Mouse (Mus musculus) 416B (cell line): Measurements from ENCODE around the gene Igfbp1.
A peak's percentile ranks its signal among the peaks of the same experiment; 100 is the strongest.

ENCODE experiments used
- DNase-seq: peaks from one replicate; pipeline ENCODE4 v3.0.0; 2011; ENCODE audit warnings: low read depth

Gene Igfbp1

DNA sequence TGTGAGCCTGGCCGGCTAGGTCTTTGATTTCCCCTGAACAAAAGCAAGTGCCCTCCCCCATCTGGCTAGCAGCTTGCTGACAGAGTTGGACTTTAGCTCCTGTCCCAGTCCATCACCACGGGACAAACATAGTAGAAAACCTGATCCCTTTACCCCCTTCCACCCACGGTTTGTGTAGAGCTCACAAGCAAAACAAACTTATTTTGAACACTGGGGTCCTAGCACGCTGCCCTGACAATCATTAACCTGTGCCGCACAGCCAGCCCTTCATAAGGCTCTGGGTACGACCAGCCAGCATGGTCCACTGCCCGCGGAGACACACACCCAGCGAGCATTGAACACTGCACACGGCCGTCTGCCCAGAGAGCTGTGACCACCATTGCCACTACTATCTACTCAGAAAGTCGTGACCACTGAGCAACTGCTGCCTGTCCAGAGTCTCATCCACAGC is at the start of gene Igfbp1:
TSS of gene Igfbp1 (plus strand) at position 292 of the 451 bp plus-strand sequence.
- no peak for DNase-seq

DNA sequence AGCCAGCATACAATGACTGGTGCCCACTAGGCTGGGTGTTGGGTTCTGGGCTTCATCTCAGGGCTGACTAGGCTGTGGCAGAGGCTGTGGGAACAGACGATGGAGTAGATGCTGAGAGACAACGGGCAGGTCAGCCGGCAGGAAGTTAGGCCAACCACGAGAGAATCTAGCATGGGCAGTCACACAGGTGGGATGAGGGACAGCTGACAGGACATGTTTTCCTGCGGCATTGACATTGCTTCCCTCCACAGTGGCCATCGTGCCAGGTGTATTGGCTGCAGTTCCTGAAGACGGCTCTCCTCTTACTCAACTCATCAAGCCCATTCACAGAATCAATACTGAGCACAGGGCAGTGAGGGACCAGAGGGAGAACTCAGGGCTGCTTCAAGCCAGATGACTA is 49.6 kb upstream of the Igfbp1 start:
- DNase-seq = no peak

DNA sequence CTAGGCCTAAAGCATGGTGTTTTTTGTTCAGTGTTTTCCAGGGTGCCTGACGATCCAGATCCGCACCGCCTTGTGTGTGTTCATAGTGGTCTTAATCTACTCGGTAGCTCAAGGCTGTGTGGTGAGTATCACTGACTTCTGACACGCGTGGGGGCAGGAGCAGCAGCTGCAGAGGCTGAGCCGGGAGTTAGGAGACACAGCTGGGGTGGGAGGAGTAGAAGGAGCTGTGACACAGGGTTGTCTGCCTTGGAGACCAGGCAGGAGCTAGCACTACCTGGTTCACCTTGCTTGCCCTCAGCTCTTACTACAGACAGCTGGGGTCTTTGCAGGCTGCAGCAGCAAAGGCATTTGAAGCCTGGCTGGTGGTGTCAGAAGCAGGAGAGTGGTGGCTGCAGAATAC is 48.1 kb upstream of the Igfbp1 start:
- DNase-seq = no peak

DNA sequence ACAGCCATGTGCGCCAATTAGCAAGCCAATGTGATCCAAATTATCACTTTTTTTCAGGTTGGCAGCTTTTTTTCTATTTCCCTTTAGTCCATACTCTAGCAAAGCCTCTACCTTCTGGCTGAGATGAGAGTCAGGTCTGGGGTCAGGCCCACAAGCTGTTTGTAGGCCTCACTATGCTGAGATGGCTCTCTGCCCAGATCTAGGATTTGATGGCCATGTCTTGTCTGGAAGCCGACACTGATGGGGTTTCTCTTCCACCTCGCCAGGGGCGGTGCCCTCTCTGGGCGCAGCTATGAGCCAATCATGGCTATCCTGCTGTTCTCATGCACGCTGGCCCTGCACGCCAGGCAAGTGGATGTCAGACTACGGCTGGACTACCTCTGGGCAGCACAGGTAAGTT is 47.1 kb upstream of the Igfbp1 start:
- DNase-seq = no peak

DNA sequence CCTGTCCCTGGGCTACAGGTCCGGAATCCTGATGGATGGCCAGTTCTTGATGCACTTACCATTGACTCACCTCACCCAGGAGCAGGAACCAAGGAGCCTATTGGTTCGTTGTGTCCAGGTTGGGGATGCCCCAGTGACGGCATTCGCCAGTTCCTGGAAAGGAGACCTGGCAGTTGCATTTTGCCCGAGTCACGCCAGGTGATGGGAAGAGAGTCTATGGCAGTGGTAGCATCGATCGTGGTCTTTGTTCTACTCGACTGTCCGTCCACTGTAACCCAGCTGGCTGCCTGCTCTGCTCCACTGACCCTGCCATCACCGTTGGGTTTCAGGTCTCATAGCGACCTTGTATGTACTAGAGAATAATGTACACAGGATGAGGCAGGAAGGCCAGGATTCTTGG is 45.2 kb upstream of the Igfbp1 start:
- no peak for DNase-seq

DNA sequence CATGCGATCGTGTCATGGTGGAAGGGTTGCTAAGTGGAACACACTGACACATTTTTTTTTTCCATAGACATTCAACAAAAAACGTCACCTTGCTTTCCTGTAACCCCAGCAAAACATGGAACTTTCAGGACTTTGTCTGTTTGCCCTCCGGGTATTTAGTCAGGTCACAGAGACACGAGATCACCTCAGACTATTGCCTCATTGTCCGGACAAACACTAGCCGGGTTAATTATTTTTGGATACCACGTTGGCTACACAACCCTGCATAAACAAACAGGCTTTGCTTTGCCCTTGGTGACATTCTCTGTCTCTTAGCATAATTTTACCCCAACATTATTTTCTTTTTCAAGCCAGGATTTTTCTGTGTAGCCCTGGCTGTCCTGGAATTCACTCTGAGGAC is 44.5 kb upstream of the Igfbp1 start:
- DNase-seq = no peak

DNA sequence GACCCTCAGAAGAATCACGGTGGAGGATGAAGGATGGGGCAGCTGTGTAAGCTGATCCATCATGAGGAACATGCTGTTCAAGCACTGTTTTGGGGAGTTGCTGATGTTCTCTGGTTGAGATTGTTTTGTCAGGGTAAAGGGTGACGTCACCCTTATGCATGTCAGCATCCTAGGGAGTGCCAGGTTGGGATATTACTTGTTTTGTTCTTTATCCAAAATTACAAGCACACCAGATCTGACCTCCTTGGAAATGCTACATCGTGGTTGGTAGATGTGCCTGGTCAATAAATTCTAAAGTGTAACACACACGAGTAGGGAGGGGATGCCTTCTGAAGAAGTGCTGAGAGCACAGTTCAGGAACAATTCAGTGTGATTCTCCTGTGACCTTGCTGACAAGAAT is 41.2 kb upstream of the Igfbp1 start:
- no peak for DNase-seq

DNA sequence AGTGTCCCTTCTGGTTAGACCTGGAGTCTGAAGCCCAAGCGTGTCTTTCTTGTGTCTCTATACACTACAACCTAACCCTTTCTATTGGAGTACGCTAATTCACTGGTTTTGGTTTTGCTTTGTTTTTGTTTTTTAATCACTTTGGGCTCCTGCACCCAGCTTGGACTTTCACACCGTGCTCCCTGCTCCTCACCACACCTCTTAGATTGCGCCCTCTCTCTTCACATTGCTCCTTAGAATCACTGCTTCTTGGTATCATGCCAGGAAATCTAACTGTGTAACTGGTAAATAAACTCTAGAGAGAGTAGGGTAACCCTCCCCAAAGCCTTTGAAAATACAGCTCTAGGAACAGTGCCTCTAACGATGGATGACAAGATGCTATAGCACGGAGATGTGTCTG is 39.4 kb upstream of the Igfbp1 start:
- DNase-seq = no peak

DNA sequence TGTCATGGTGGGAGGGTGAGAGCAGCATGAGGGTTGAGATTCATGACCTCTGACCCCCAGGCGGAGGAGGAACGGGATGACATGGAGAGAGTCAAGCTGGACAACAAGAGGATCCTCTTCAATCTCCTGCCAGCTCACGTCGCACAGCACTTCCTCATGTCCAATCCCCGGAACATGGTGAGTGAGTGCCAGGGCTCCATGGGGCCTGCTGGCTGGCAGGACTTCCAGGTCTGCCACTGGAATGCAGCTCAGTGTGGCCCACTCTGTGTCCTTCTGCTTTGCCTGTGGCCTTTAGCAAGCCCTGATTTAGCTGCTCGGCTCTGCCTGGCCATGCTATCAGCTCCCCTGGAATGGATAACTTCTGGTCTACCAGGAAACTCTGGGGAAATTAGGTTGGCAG is 37.4 kb upstream of the Igfbp1 start:
- no peak for DNase-seq

DNA sequence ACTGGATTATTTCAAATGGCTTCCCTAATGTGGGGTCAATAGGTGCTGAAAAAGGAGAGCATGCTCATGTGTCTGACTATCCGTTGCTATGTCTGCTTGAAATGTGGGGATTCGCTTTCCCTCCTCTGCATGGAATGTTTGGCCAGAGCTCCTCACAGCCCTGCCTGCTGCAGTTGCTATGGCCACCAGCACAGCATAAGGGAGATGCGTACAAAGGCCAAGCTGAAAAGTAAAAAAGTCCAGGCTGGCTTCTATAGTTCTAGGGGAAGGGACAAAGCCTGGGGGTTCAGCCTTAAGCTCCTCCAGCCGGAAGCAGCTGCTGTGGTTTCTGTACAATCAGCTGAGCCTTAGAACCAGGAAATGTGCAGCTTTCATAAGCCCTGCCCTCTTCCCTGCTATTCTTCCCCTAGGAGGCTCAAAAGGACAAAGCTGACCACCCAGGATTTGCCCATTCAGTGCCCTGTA is 36.9 kb upstream of the Igfbp1 start:
- DNase-seq = peak; percentile 11

DNA sequence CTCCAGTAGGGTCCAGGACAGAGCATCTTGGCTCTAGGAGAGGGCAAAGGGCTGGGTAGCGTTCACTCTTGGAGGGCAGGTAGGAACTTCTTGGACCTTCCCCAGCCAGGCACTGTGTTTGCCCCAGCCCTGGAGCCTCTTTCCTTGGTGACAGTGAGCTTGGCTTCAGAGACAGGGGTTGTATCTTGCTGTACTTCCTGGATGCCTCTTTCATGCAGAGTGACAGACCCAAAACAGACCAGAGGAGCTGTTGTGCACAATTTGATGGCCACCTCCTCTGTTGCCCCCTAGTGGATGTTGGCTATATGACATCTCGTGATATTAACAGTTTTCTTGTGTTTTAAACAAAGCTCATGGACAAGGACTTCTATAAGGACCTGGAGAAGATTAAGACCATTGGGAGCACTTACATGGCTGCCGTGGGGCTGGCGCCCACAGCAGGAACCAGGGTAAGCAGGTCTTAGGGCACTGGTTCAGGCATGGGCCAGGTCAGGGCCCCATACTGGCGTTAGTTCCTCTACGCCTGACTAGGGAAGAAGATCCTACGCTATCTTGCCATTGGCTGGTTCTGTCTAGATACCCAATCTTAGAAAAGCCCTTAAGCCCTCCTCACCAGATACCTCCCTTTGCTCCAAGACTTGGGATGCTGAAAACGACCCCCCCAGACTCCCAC is 35.9 kb upstream of the Igfbp1 start:
- peak; percentile 34 for DNase-seq

DNA sequence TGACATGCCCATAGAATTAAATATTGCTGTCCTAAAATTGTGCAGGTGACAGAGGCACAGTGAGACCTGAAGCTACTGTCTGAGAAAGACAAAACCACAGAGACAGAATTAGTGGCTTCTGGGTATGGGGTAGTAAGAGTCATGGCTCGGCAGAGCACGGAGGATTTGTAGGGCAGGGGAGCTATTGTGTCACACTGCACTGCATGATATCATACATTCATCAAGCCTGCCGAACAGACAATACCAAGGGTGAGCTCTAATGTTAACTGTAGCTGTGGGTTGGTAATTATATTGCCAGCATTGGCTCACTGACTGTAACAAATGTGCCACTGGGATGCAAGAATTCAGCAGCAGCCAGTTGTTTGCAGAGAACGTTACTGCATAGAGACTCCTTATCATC is 33.2 kb upstream of the Igfbp1 start:
- DNase-seq = no peak

DNA sequence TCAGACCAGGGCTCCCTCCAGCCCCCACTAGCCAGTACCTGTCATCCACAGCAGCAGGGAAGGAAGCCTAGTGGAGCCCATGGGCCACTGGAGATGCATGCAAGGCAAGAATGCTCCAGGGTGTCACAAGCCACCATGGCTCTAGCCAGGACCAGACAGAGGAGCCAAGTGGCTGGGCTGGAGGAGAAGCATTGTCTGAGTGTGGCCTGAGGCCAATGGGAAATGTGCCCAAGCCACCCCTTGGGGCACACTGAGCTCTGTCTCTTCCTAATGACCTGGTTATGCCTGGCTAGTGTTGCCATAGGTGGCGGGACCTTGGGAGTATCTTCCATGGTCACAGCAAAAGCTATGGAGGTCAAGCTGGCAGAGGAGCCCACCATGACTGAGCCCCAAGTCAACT is 27.9 kb upstream of the Igfbp1 start:
- no peak for DNase-seq

DNA sequence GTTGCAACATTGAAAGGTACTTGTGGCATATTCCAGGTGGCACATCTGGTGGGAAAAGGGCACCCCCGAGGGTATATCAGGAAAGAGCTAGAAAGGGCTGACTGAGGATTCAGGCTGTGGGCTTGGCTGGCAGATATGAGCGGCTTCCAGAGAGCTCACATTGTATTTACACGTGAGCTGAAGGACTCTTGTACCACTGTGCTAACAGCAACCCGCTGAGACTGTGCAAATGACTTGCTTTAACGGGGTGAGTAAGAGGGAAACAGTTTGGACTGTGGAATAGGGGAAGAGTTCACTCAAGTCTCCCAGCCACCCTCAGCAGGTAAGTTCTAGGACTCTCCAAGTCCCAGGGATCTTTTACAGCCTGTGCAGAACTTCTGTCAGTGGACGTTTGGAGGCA is 23.9 kb upstream of the Igfbp1 start:
- no peak for DNase-seq

DNA sequence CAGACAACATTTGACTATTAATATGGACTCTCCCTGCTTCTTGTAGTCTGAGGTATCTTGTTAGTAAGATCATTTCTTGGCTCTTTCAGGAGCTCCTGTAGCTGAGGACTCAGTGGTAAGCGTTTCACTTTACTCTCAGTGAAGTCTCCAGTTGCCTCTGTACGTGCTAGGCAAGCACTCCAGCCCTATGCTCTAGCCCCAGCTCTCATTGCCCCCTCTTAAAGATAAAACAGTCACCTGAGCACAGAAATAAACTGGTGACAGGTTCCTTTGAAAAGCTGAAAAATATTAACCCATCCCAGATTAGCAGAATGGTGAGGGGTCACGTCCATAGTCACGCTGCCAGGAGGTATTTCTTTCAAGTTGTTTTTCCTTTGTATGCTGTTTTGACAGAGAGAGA is 18.9 kb upstream of the Igfbp1 start:
- no peak for DNase-seq

DNA sequence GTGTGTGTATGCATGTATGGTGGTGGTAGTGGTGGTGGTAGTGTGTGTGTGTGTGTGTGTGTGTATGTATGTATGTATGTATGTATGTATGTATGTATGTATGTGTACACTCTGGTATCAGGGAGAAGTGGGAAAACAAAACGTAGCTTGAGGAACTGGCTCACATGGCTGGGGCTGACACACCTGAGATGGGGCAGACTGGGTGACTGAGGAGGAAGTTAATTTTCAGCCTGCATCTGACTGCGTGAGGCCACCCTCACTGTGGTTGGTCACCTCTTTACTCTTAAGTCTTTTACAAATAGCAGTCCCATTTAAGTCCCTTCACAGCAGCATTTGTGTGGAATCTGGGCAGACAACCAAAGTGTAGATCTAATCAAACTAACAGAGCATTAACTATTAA is 18.3 kb upstream of the Igfbp1 start:
- DNase-seq = no peak

DNA sequence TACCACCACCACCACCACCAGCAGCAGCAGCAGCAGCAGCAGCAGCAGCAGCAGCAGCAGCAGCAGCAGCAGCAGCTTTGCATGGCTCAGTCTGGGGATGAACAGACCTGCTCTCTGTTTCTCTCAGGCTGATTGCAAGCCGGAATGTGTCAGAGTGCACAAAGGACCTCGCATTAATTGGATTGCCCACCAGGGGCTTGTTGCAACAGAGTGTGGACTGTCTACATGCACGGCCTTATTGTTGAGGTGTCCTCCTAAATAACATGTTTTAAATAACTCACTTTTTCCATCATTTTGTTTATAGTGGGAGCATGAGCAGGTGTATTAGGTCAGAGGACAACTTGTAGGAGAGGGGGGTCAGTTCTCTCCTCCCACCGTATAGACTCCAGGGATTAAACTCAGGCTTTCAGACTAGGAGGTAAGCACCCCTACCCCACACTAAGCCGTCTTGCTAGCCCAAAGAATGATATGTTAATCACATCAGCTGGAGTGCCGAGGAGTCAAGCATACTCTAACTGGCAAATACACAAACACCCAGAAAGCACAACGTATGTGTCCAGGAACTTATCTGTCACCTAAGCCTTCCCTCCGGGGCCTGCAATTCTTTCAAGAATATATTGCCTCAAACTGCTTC is 15.1 kb upstream of the Igfbp1 start:
- DNase-seq = no peak

DNA sequence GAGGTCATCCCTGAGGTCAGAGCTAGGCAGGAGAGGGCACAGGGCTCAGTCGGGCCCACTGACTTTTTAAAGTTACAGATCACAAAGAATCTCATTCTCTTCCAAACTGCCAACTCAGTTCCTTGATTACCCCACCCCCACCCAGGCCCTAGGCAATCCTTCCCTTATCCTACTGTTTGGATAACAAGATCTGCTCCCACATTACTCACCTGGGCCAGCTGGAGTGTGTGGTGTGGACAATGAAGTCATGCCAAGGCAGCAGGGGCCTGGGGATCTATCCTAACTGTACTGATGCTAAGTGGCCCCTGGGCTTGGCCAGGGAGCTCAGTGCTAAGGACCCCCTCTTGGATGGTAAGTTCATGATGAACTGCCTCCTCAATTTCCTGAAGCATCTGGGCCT is 13.2 kb upstream of the Igfbp1 start:
- DNase-seq = no peak

DNA sequence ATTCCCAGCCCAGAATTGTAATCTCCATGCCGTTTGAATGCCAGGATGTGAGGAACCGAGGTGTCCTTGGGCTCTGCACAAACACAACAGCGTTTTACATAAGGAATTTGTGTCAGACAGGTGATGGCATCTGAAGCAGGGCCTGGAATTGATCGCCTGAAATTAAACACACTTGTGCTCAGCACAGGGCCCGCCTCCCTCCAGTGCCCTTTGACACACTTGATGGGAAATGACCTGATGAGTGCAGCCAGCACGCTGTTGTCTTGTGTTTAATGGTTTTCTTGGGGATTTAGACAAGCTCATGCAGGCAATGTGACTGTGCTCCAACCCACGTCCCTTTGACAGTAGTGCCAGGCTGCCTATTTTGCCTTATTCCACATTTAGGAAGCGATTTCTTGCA is 10.1 kb upstream of the Igfbp1 start:
- no peak for DNase-seq

DNA sequence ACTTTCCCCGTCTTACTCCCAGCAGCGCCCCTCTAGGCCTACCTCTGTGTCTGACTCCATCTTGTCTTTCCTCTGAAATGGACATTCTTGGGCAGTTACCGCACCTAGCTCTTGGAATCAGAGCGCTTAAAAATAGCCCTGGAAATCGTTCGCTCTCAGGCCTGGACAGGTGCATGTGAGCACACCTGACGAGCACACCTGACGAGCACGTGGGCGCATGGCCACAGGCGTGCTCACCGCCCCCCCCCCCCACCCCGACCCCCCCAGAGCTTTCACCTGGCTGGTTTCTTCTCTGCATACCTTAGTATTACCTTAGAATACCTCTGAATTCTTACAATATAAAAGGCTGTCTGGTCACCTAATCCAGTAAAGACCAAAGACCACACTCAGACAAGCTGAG is 9.1 kb upstream of the Igfbp1 start, which contains the start of gene Gm11985:
TSS of gene Gm11985 (minus strand) at position 101 of the 400 bp plus-strand sequence.
- no peak for DNase-seq

DNA sequence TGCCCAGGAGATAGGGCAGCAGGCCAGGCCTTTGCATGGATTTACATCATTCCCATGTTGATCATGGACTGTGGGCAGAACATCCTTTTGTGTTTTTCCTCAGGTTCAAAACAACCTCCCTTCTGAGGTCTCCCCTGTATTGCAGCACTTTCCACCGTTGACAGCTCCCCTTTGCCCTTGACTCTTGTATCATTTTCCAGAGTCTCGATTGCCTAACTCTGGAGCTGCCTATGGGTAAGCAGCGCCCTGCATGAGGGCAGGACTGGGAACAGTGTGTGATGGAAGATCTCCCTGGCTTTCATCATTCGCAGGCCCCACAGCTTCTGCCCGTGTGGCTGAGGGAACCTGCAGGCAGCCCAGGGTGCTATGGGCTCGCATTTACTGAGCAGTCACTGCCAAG is 4.9 kb upstream of the Igfbp1 start:
- no peak for DNase-seq

DNA sequence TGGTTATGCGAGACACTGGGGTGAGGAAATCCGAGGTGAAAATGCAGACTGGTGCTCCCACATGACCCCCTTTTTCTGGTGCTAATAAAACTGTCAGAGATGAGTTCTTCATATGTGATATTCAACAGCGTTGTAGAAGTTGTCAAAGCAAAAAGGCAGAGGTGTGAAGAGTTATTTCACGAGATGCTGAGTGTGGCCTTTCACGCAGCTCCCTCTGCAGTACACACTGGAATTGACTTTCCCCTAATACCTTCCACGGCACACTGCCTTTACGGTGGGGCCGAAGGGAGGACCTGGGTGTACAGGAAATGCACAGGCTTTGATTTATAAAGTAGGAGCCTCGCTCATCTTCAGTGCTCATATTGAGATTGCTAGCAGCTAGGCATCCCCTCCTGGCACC is 4.4 kb upstream of the Igfbp1 start:
- DNase-seq = no peak

DNA sequence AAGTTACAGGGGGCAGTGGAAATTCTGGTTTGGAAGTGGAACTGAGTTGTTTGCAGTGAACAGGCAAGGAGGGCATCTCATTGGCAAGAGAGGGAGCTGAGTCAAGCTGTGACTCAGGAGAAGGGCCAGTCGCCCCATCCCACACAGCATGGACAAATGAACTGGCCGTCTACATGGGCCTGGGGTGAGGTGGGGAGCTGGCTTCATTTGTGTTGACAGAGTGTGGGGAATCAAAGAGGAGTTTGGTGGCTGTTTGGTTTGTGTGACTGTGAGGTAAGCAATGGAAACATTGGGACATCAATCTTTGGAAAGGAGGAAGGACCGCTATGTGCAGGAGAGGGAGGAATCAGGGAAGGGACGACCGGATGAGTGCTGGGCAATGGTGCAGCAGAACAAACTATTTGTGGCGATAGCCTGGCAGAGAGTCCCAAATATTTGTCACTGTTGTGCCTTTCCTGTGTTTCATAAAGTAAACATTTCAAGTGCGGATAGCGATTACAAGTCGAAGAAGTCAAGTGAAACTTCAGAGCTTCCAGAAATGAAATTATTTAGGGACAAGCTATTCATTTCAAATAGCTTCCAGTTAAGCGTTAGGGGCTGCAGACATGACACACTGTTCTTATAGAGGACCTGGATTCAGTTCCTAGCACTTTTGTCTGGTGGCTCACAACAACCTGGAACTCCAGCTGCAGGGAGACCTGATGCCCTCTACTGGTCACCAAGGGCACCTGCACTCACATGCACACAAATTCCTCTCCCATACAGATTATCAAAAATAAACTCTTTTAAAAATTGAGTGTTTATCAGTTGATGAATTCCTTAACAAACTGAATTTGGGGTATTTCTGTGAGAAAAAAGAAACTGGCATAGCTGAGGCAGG is 2.9 kb upstream of the Igfbp1 start:
- no peak for DNase-seq
